Mouse (Mus musculus) lung, postnatal 14 days (tissue): ENCODE measurements around the gene Klhdc2.
A peak's percentile ranks its signal among the peaks of the same experiment; 100 is the strongest.

Experiments used
- DNase-seq: peaks from one replicate; pipeline ENCODE4 v3.0.0; 2021

Gene Klhdc2

GRCm38 (mm10) chr12:69296511-69297410 lies at the start of gene Klhdc2:
TSS of gene Klhdc2 (plus strand) at chr12:69296681.
- DNase-seq = peak; percentile 84

GRCm38 (mm10) chr12:69249766-69250165 lies 46.7 kb upstream of the Klhdc2 start:
- no peak for DNase-seq

GRCm38 (mm10) chr12:69250756-69251155 lies 45.7 kb upstream of the Klhdc2 start:
- no peak for DNase-seq

GRCm38 (mm10) chr12:69253806-69254205 lies 42.7 kb upstream of the Klhdc2 start:
- no peak for DNase-seq

- DNase-seq = peak; percentile 2
These were observed 38.6 kb upstream of the Klhdc2 start for GRCm38 (mm10) chr12:69257836-69258235.

- no peak for DNase-seq
These were observed 34.2 kb upstream of the Klhdc2 start for GRCm38 (mm10) chr12:69262251-69262650.

GRCm38 (mm10) chr12:69265031-69265430 lies 31.4 kb upstream of the Klhdc2 start:
- DNase-seq = no peak

GRCm38 (mm10) chr12:69267956-69268632 lies 28.4 kb upstream of the Klhdc2 start:
- no peak for DNase-seq

- DNase-seq = no peak
These were observed 27.5 kb upstream of the Klhdc2 start for GRCm38 (mm10) chr12:69268956-69269355.

- no peak for DNase-seq
These were observed 16.5 kb upstream of the Klhdc2 start for GRCm38 (mm10) chr12:69279931-69280469.

GRCm38 (mm10) chr12:69280915-69281314 lies 15.6 kb upstream of the Klhdc2 start:
- no peak for DNase-seq

GRCm38 (mm10) chr12:69283146-69283545 lies 13.3 kb upstream of the Klhdc2 start:
- no peak for DNase-seq

- DNase-seq = no peak
These were observed 8.9 kb upstream of the Klhdc2 start for GRCm38 (mm10) chr12:69287535-69287934.

GRCm38 (mm10) chr12:69288699-69289098 lies 7.8 kb upstream of the Klhdc2 start:
- no peak for DNase-seq

- DNase-seq = no peak
These were observed 4.1 kb upstream of the Klhdc2 start for GRCm38 (mm10) chr12:69292401-69292800.

GRCm38 (mm10) chr12:69293815-69294214 lies 2.7 kb upstream of the Klhdc2 start:
- no peak for DNase-seq

GRCm38 (mm10) chr12:69294936-69295335 lies 1.5 kb upstream of the Klhdc2 start:
- DNase-seq = no peak

- no peak for DNase-seq
These were observed 830 bp upstream of the Klhdc2 start for GRCm38 (mm10) chr12:69295651-69296050.

GRCm38 (mm10) chr12:69297411-69298150 lies 1.1 kb downstream of the Klhdc2 start:
- DNase-seq = no peak

- no peak for DNase-seq
These were observed 1.8 kb downstream of the Klhdc2 start for GRCm38 (mm10) chr12:69298281-69298680.

- DNase-seq = peak; percentile 55
These were observed 2.8 kb downstream of the Klhdc2 start for GRCm38 (mm10) chr12:69299231-69299630.

GRCm38 (mm10) chr12:69299831-69300230 lies 3.4 kb downstream of the Klhdc2 start:
- DNase-seq = no peak

- no peak for DNase-seq
These were observed 3.9 kb downstream of the Klhdc2 start for GRCm38 (mm10) chr12:69300391-69300790.
